Mouse (Mus musculus) forebrain, postnatal 0 days (tissue): ENCODE measurements at regions not wholly inside any gene's neighbourhood (a gene's known extent, or its start where the extent isn't known, plus 50 kb on each side); places are given as distances from the start of the nearest gene placed in this dataset.

Experiments used
- ATAC-seq: fragments of 200-750 bp; cut with Nextera tagmentation; 2 replicates; pipeline ENCODE4 v1.8.0; 2017; ENCODE audit warnings: mild to moderate bottlenecking, moderate library complexity
- DNase-seq: peaks from one replicate; pipeline ENCODE4 v3.0.0-alpha.2; 2015
- H3K27ac ChIP-seq: fragments of 300-500 bp; sonication (generic); 2 replicates; pipeline ENCODE4 v1.5.1; 2014; ENCODE audit warnings: low read depth, mild to moderate bottlenecking, antibody characterized with exemption, low read length, moderate library complexity, mixed read lengths
- H3K27me3 ChIP-seq: fragments of 300-500 bp; sonication (generic); 2 replicates; pipeline ENCODE4 v1.6.1; 2014; ENCODE audit warnings: mild to moderate bottlenecking, low read length, mixed read lengths; ENCODE audit not compliant: insufficient read depth
- H3K36me3 ChIP-seq: fragments of 300-500 bp; sonication (generic); 2 replicates; pipeline ENCODE4 v1.6.1; 2014; ENCODE audit warnings: mild to moderate bottlenecking, moderate library complexity; ENCODE audit not compliant: insufficient read depth
- H3K4me1 ChIP-seq: fragments of 300-500 bp; sonication (generic); 2 replicates; pipeline ENCODE4 v1.6.1; 2014; ENCODE audit warnings: antibody characterized with exemption; ENCODE audit not compliant: insufficient read depth
- H3K4me2 ChIP-seq: fragments of 300-500 bp; sonication (generic); 2 replicates; pipeline ENCODE4 v1.6.1; 2014; ENCODE audit warnings: low read depth, mild to moderate bottlenecking, moderate library complexity
- H3K4me3 ChIP-seq: fragments of 300-500 bp; sonication (generic); 2 replicates; pipeline ENCODE4 v1.5.1; 2014; ENCODE audit warnings: low read depth, low read length, mixed read lengths
- H3K9ac ChIP-seq: fragments of 300-500 bp; sonication (generic); 2 replicates; pipeline ENCODE4 v1.6.1; 2014; ENCODE audit warnings: mild to moderate bottlenecking
- H3K9me3 ChIP-seq: fragments of 300-500 bp; sonication (generic); 2 replicates; pipeline ENCODE4 v1.6.1; 2016; ENCODE audit warnings: low read length
- CTCF ChIP-seq: sonication (generic); IDR thresholded peaks from 2 replicates; pipeline ENCODE4 v1.5.1; 2016; ENCODE audit warnings: antibody characterized with exemption, control low read depth, low read depth
- WGBS: fragments of 180-500 bp; shearing (Covaris S2); extraction: QIAGEN DNeasy Blood & Tissue Kit; methylation state at CpG from one replicate; pipeline ENCODE4 v1.1.7; 2014; 5-methylcytosine and 5-hydroxymethylcytosine counted together

DNA sequence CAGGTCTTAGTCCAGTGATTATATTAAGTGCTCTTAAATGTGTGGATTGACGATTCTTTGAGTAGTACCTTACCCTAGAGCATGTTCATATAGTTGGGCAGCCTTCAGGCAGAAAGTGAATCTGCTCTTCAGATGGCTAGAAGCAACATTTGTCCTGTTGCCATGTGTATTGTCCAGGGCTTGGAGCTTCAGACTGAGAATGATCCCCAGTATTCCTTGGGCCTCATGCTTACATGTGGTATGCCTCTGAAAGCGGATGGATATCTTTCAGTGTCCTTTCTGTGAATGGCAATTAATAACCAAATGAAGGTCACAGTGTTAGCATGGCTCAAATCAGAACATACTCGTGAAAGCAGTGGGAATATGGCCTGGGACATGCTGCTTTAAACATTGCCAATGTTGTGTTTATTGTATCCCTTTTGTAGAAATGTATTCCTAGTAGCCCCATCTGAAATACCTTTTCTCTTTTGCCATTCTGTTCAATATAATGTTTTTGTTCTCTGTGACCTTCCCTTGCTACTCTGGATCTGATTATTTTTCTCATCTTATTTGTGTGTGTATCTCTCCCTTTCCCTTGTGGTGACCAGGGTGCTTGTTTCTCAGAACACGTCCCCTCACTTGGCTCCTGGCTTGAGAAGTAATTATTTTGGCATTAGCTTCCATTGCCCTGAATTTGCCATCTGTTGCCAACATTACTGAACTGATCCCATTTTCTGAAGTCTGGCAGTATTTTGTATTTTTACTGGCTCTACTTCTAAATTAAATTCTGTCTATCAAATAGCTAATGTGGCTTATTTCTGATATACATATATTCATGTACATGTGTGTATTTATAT, 403.9 kb upstream of the Ccng1 start:
- no peak for TF ChIP-seq CTCF
- ATAC-seq (no peak; the same call in 1 of the 2 replicates), DNase-seq (peak; percentile 51)
- H3K27ac ChIP-seq: 0 out of 2 replicates have a peak overlapping the region, but pooled peaks have one; percentile 24
- no peak overlapping the region for H3K4me2 ChIP-seq
- H3K4me3 ChIP-seq: no peak overlapping the region
- 43% methylated on average over 4 of the region's 4 CpGs for WGBS
- H3K4me1 ChIP-seq: peaks cover 4% of the 10 kb centered on the region; the same call in 1 of the 2 replicates
- H3K27me3 ChIP-seq: no peaks in the 10 kb centered on the region
- no peak overlapping the region for H3K9ac ChIP-seq
- no peaks in the 10 kb centered on the region for H3K9me3 ChIP-seq
- H3K36me3 ChIP-seq: no peaks in the 10 kb centered on the region

DNA sequence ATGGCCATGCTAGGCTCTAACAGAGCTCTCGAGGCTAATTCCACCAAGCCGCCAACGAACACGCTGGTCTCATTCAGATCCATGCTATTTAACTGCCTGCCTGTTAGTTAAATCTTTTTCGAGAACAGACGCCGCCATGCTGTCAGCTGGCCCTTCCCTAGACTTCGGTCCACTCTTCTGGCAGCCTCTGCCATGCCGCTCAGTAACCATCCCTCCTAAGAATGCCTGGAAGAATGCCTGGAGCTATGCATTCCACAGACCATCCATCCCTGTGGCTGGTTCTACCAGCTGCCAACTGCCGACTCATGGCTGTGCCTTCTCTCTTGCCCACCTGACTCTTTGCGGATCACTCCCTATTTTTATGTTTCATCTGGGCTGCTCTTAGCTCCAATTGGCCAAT, 402.2 kb upstream of the Ccng1 start:
- DNase-seq: no peak
- 93% methylated on average over 11 of the region's 11 CpGs for WGBS
- Histone ChIP-seq H3K4me2 (no peak overlapping the region), H3K27ac (no peak overlapping the region), H3K9me3 (no peaks in the 10 kb centered on the region), H3K27me3 (no peaks in the 10 kb centered on the region), H3K9ac (no peak overlapping the region), H3K4me3 (no peak overlapping the region), H3K4me1 (peaks cover 4% of the 10 kb centered on the region; the same call in 1 of the 2 replicates), H3K36me3 (no peaks in the 10 kb centered on the region)
- no peak for ATAC-seq
- no peak for TF ChIP-seq CTCF
